Mouse (Mus musculus) A20 (cell line): ENCODE measurements around the gene Mylpf.
A peak's percentile ranks its signal among the peaks of the same experiment; 100 is the strongest.

ENCODE experiments used
- DNase-seq: peaks from one replicate; pipeline ENCODE4 v3.0.0-alpha.2; 2011; ENCODE audit warnings: low read depth, low spot score

The Mylpf gene

DNA sequence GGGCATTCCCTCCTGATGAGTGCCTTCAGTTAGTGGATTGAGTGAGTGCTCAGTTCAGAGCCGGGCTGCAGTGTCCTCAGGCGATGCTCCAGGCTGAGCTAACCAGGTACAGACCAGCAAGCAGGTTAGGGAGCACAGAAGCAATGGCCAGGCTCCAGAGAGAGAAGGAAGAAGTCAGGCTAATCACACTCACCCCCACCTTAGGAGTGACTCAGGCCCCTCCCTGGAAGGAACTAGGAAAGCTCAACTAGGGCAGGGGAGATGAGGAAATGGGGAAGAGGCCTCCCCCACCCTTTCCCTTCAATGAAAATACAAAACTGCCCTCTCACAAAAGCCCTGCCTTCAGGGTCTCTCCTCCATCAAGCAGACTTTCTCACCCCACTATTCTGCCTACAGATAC lies 2.1 kb upstream of the Mylpf start:
- no peak for DNase-seq

DNA sequence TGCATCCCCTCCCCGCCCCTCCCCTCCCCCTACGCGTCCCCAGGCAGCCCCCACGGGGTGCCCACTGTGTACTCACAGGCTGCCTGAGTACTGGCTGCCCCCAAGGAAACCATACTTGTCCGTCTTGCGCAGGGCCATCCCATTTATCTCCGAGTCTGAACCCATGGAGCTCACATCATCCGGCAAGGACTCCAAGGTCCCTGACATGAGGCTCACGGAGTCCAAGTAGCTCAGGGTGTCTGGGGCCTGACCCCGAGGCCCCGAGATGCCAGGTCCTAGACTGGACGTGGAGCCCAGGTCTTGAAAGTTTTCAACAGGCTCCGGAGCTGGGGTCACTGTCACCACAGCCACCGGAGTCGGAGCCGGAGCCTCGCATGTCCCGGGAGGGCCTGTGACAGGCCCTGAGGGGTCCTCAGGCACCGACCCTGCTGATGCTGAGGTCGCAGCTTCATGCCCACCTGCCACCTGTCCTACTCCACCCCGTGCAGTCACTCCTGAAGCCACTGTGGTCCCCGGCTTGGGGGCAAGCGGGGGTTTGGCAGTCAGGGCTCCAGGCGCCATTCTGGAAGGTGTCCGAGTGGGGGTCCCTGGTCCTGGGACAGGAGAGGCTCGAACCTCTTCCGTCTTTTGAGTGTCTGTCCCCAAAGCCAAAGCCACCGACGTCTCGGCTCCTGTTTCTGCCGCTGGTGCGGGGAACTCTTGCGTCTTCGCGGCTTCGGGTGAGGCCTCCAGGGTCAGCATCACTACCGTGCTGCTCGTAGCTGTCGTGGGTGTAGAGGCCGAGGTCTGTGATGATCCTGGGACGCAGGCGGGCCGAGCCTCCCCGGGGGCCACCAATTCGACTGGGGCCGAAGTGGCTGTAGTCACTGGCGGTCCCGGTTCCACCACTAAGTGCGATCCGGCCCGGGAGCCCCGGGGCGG lies 1.1 kb upstream of the Mylpf start:
- DNase-seq, result peak; percentile 61

DNA sequence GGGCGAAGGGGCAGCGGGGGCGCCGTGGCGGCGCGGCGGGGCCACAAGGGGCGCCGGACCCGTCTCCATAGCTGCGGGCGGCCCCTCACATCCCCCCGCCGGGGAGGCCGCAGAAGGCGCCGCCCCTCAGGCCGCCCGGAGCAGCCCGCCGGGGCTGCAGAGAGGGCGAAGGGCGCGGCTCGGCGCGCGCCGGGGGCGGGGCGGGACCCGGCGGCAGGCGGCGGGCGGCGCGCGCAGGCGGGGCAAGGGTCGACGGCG lies 466 bp upstream of the Mylpf start, which contains the start of gene Tbc1d10b:
TSS of gene Tbc1d10b (minus strand) at position 174 of the 258 bp plus-strand sequence.
- no peak for DNase-seq

DNA sequence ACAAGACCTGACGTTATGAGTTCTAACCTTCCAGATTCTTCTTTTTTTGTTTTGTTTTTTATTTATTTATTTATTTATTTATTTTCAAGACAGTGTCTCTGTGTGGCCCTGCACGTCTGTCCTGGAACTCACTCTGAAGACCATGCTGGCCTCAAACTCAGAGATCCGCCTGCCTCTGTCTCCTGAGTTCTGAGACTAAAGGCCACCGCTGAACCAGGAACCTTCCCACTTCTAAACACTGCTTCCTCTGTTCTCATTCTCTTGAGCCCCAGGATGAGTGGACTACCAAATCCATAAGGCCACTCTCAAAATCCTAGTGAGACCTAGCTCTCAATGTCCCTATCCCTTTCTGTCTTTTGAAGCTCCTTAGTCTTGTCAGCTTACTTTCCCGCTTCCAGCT lies 1.2 kb downstream of the Mylpf start:
- DNase-seq, result no peak

DNA sequence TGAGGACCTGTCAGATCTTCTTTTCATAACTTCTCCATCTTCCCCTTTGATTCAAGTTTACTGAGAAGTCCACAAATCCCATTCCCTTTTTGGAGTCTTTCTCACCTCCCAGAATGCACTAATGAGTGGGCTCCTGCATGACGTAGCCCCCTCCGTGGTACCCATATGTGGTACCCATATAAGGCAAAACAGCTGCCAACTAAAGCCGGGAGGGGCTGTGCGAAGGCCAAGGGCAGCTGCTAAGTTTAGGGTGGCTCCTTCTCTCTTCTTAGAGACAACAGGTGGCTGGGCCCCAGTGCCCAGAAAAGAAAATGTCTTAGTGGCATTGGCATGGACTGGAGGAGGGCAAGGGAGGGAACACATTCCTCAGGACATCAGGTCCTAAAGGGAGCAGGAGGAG lies 1.6 kb downstream of the Mylpf start:
- peak; percentile 81 for DNase-seq

DNA sequence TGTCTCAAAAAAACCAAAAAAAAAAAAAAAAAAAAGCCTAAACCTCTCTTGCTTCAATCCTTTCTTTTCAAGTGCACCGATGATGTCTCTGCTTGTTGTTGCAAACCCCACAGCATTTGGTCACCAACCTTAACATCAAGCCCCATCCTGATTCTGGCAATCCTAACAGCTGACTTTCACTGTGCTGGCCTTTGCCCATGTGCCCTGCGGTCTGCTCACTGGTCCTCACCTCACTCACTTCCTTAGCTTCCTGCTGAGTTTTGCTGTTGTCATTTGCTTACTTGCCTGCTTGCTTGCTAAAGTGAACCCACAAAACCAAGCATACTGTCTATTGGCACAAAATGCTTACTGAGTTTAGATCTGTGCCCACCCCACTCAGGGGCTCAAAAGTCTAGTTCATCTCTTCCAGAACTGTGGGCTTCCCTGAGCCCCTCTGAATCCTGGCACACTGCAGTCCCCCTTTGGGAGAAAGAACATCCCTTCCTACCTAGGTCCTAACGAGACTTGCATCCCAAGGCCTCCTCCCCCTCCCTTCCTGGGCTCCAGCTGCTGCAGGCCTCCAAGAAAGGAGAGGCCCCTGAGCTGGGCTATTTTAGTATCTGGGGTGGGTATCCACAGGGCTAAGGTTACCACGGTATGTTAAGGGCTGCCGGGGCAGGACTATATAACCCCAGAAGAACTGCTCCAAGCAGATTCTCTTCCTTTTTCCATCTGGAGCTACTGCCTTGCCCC lies 2.5 kb downstream of the Mylpf start:
- DNase-seq, result peak; percentile 27

DNA sequence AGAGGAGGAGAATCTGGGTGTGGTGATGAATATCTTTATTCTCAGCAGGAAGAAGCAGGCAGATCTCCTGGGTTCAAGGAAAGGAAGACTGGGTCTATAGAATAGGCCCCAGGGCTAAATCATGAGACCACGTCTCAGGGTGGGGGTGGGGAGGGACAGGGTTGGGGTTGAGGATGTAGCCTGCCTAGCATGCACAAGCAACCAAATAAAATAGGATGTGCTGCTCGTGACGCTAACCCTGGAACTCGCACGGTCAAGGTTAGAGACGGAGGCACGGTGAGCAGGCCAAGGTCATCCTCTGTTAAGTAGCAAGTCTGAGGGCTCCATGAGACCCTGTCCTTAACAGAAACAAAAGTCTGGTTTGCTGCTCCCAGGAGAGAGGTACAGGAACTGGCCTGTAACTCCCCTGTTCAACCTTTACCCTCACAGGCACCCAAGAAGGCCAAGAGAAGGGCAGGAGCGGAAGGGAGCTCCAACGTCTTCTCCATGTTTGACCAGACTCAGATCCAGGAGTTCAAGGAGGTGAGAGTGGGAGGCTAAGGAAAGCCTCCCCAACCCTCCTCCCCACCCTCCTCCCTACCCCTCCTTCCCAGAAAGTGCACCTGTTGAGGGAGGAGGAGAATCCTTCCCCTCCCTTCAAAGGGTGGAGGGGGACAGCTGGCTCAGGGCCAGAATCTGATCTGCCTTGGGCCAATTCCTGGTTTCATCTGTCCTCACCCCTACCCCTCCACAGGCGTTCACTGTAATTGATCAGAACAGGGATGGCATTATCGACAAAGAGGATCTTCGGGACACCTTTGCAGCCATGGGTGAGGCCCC lies 4.0 kb downstream of the Mylpf start:
- no peak for DNase-seq

DNA sequence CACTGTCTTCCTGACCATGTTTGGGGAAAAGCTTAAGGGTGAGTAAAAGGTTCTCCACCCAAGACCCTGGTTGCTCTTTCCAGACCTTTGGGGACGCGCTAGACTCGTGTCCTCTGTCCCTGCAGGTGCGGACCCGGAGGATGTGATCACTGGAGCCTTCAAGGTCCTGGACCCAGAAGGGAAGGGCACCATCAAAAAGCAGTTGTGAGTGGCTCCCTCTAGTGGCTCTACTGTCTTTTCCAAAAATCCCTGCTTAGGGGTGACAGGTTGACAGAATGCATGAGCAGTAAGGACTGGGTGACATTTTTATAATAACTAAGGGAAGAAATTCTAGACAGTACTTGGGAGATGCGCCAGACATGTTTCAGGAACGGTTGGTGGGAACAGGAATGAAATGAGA lies 4.8 kb downstream of the Mylpf start:
- peak; percentile 52 for DNase-seq

DNA sequence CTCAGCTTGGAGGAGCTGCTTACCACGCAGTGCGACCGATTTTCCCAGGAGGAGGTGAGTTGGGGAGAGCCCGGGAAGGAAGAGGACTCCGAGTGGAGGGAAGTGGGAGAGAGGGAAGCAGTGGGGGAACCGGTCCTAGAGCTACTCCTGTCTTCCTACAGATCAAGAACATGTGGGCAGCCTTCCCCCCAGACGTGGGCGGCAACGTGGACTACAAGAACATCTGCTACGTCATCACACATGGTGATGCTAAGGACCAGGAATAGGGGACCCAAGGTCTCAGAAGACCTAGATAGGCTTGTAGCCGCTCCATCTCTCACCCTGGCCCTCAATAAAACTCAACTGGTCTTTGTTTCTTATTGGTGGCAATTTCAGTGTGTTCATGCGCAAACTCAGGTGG lies 5.2 kb downstream of the Mylpf start:
- no peak for DNase-seq

DNA sequence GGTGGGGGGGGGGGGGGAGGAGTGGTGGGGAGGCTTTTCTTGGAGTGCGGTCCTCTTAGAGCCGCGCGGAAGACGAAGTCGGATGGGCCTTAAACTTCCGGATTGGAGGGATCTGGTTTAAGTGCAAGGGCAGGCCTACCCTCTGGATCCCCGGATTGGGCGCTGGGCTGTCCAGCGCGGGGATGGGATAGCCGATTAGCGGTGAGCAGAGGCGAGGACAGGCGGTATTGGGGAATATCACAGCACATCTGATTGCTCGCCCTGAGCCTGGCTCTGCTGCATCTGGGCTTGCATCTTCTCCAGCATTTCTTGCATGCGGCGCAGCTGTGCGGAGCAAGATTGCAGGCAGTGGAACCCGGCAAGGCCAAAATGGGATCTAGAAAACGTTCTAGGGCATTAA lies 5.8 kb downstream of the Mylpf start:
- no peak for DNase-seq

DNA sequence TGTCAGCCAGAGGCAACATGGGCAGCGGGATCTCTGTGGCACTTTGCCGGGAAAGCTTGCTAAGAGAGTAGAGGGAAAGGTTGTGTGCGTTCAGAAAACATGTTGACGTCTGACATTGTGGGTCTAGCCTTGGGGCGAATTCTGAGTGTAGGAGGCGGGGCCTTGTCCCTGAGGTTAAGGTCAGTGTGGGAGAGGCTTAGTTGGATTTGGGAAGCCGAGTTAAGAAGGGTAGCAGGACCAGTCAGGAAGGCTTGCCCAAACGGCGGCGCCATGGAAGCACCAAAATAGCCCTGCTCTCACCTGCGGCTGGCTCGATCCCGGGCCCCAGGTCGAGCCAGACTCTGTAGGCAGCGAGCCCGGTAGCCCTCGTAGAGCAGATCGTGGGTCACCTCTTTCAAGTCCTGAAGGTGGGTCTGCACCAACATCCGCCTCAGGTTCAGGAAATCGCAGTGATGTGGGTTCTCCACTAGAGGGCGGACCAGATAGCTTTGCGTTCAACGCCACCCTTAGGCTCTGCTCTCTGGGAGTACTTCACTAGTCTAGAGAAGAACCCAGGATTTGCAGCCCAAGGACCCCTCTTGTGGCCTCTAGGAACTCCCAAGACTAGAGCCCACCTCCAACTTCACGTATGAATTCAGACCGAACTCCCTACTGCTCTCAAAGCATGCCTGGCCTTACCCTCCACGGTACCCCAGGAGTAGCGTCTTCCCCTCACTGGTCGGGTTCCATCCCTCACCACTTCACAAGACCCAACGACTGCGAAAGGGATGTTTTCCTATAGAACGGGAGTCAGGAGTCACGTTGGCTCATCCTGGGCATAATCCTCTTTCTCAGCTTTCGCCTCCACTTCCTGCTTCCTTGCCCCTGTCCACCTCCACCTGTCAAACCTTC lies 6.5 kb downstream of the Mylpf start:
- peak; percentile 76 for DNase-seq

DNA sequence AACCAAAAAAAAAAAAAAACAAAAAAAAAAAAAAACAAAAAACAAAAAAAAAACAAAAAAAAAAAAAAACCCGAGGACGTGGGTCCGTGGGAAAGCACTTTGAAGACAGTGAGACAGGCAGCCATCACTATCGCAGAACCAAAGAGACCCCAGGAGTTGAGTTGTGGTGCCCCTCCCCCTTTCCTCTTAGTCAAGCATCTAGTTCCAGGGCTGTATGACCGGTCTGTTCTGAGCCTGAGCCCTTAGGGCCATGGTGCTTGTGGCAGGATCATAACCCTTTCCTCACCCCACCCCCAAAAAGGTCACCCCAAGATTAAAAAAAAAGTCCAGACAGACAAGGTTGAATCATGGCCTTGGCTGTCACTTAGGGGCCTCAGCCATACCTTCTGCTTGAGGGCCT lies 7.6 kb downstream of the Mylpf start:
- no peak for DNase-seq

DNA sequence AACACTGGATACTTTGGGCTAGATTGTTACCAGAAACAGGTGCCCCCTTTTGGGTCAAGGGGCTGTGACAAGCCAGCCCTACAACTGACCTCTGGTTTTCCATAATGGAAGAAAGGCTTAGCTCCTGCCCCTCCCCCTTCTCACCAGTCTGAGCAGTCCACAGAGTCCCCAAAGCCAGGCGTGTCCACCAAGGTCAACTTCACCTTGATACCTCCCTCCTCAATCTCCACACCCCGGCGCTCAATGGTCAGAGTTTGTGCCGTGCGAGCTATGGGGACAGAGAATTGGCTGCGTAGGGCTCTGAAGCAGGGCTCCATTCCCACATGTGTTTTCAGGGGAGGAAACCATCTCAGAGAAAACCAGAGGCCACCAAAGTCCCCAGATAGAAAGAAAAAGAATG lies 8.8 kb downstream of the Mylpf start:
- peak; percentile 39 for DNase-seq

DNA sequence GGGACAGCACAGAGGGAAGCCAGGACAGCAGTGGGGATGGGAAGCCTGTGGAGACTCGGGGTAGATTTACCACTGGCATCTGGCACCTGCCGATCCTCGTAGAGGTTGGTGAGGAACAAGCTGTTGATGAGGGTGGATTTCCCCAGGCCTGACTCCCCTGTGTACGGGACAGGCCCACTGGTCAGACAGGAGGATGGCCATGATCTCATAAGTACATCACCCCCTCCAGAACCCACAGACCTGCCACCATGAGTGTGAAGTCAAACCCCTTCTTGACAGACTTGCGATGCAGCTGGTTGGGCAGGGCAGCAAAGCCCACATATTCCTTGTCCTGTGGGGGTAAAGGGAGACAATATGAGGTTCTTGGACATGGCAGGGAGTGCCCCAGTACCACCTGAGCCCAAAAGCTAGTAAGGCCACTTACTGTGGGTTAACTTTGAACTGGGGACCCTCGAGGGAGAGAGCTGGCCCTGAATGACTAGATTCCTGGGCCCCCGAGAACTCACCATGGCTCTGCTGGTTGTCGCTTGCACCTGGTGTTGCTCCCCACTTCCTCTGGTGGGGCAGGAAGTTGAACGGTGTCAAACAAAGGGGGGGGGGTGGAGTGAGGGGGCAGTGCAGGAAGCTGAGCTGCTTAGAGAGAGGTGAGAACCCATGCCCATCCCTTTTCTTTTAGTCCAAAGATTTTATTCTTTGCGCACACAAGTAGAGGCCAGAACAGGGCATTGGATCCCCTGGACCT lies 9.4 kb downstream of the Mylpf start:
- DNase-seq, result peak; percentile 87

DNA sequence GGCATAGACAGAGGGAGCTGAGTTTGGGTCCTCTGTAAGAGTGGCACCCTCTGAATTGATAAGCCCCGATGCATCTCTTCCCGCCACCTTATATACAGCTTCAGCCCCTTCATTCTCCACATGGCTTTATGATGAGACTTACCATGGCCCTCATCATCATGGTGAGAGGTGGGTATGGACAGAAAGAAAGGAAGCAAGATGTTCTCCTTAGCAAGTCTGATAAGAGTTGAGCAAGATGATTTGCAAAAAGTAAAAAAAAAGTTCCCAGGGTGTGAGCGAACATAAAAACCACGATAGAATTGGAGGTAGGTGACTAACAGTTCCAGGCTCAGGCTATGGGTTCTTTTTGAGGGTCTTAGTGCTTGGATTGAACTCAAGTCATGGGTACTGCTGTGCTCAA lies 10.0 kb downstream of the Mylpf start:
- DNase-seq, result no peak

DNA sequence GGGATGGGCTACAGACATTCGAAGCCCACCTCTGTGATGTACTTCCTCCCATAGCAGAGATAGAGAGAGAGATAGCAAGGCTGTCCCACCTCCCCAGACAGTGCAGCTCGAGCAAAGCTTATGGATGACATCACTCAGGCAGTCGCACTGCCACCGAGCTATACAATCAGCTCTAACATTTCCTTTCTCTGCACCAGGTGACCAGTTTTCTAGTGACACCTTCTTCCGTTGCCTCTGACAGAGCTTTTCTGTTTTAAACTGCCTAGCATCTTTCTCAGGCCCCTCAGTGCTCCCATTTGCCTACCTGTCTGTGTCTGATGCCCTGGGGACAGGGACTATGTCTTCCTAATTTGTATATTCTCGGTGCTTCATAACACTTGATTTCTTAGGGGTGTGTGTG lies 11.8 kb downstream of the Mylpf start:
- no peak for DNase-seq

DNA sequence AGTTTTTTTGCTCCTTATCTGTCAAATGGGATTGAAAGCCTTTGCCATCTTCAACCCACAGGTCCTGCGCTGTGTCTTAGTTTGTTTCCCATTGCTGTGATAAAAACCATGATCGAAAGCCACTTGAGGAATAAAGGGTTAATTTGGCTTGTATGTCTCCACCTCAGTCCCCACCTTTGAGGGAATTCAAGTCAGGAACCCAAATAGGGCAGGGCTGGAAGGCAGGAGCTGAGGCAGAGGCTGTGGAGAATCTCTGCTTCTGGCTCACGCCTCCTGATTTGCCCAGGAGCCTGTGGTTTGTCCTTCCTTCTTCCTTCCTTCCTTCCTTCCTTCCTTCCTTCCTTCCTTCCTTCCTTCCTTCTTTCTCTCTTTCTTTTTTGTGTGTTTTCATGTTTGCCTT lies 14.4 kb downstream of the Mylpf start:
- DNase-seq, result no peak

DNA sequence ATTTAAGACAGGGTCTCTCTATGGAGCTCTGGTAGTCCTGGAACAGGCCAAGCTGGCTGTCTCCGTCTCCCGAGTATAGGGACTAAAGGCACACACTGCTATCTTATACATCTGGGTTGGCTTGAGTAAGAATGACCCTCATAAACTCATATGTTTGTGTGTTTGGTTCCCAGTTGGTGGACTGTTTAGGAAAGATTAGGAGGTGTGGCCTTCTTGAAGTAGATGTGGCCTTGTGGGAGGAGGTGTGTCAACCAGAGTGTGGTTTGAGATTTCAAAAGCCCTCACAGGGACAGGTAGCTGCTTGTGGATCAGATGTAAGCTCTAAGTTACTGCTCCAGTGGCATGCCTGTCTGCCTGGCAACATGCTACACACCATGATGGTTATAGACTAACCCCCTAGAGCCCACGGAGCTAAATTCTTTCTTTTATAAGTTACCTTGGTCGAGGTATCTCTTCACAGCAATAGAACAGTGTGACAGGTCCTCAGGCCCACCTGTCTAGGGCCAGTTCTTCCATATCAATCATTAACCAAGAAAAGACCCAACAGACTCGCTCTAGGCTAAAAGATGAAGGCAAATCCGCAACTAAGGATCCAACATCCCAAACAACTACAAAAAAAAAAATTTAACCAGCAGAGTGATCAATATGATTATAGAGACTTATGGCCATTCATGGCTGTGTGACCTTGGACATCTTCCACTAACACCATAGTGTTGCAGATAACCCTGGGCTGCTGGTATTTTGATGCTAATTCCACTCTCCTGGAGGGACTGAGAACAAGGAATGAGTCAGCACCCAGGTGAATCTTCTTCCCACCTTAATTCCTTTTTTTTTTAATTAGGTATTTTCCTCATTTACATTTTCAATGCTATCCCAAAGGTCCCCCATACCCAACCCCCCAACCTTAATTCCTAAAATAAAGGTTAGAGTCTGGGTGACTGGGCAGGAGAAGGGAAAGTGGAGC lies 15.1 kb downstream of the Mylpf start:
- DNase-seq, result no peak

DNA sequence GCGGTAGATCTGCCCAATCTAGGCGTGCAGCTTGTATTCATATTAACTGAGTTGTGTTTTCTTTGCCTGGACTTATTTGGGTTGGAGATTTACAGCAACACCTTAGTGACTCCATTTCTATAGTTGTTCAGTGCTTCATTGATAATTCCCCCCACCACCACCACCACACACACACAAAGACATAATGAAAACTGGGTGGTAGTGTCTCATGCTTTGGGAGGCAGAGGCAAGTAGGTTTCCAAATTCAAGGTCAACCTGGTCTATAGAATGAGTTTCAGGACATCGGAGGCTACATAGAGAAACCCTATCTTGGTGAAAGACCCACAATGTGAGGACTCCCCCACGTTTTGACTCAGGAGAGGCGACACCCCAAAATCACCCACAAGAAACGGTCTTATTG lies 15.9 kb downstream of the Mylpf start:
- DNase-seq, result no peak
